ENCODE assay signal across 8 mouse cellular contexts in the genomic region with DNA sequence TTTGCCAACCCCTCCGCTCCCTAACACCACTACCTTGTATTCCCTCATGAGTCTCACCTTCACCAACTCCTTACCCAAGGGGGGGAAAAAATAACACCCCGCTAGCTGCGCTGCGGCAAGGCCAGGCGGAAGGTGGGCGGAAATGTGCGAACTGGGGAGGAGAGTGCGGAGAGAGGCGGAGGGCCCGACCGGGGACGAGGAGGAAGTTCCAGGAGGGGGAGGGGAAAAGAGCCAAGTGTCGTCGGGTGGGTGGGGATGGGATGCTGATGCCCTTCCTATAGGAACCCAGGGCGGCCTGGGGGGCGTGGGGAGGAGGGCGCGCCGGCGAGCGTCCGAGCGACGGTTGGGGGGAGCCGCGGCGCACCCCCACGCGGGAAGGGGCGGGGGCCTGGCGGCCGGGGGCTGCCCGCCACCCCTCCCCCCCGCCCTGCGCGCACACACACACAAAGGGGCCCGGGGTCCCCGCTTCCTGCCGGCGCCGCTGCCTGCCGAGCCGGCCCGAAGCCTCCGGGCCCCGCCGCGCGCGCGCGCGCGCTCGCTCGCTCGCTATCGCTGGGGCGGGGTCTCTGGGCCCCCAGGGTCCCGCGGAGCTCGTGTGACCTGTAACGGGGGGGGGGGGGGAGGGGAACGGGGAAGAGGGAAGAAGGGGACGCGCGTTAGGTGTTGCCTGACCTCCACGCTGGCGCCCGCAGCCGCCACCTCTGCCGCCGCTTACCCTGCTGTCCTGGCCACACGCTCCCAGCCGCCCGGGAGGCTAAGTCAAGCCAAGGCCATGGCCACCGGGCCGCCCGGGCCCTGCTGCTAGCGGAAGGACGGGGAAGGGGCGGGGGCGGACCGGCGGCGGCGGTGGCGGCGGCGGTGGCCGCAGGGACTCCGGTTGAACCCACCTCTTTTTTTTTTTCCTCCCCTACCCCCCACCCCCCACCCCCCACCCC. TPM values are rescaled to one million over a fixed set of nuclear protein-coding genes. Genes with fewer than 3 reads are reported as not detected.
DNase-seq lines count a peak whose midpoint lies in the region; ATAC-seq lines count a peak whose summit lies in the region.

TSS of gene Rap2c (minus strand) at position 168 of the 935 bp plus-strand sequence.

- peak; percentile 79 for ATAC-seq in common myeloid progenitor, adult 5-6 weeks (replicated peaks; ENCODE audit: low read depth, poor library complexity, severe bottlenecking)

- H3K9me3 ChIP-seq in megakaryocyte, embryonic 14.5 days, result peaks cover 7% of the 10 kb centered on the region; the same call in 1 of the 2 replicates

- H3K4me3 ChIP-seq in megakaryocyte, embryonic 14.5 days (replicated peaks), result peak within 1 kb of the TSS; percentile 95

- DNase-seq in adrenal gland, adult (ENCODE audit: inconsistent age in 2 of 2, low spot score in 1 of 2), result peak; percentile 65 to 82
- DNase-seq in gastrocnemius, postnatal 10 days, result peak; percentile 57
- DNase-seq in induced T-regulatory cell, adult 2 months (ENCODE audit: low read depth), result peak; percentile 89
- peak; percentile 24 to 81 for DNase-seq in left cerebral cortex, postnatal 10 days (ENCODE audit: extremely low spot score in 1 of 2, low spot score in 2 of 2)
- peak; percentile 36 for DNase-seq in right cerebral cortex, postnatal 14 days
- DNase-seq in urinary bladder, postnatal 4 days (ENCODE audit: low spot score in 2 of 2), result peak; percentile 57 to 71

- intact Hi-C loops in left cerebral cortex, postnatal 10 days (cut with DNase I), result no loop called here

- H3K27me3 ChIP-seq in megakaryocyte, embryonic 14.5 days (replicated peaks), result peaks cover 7% of the 10 kb centered on the region

- peaks cover 27% of the 10 kb centered on the region for H3K36me3 ChIP-seq in megakaryocyte, embryonic 14.5 days (replicated peaks; ENCODE audit: low read length)

- H3K4me1 ChIP-seq in megakaryocyte, embryonic 14.5 days, result peaks cover 5% of the 10 kb centered on the region; the same call in 1 of the 2 replicates

RNA-seq across cellular contexts. Expression of gene Rap2c, which starts in this region (rescaled TPM):
- total RNA-seq in common myeloid progenitor, adult 5-6 weeks (2017), result 21.1 and 23.0 TPM in 2 replicates
- 10 to 100 TPM; 37.2 to 37.3 TPM for total RNA-seq in gastrocnemius, postnatal 10 days (2021)
- total RNA-seq in left cerebral cortex, postnatal 10 days (2021), result 10 to 100 TPM; 28.8 to 29.9 TPM
- 0.85 TPM in 1 of 2 replicates, not detected in the other for polyA plus RNA-seq in megakaryocyte, embryonic 14.5 days (2012; ENCODE audit: insufficient read depth, low replicate concordance)

Comparison
In these comparisons a context has a peak if more than half of its experiments do, and no peak if none do; other contexts are left out.
1. Peak in every context shown above with its lines: DNase-seq, ATAC-seq and H3K4me3 ChIP-seq.
2. DNase-seq: peak in every context shown above with its lines; median percentile 89 in induced T-regulatory cell, adult 2 months; 74 in adrenal gland, adult; 64 in urinary bladder, postnatal 4 days; 57 in gastrocnemius, postnatal 10 days; 52 in left cerebral cortex, postnatal 10 days; 36 in right cerebral cortex, postnatal 14 days.